In the genomic region with DNA sequence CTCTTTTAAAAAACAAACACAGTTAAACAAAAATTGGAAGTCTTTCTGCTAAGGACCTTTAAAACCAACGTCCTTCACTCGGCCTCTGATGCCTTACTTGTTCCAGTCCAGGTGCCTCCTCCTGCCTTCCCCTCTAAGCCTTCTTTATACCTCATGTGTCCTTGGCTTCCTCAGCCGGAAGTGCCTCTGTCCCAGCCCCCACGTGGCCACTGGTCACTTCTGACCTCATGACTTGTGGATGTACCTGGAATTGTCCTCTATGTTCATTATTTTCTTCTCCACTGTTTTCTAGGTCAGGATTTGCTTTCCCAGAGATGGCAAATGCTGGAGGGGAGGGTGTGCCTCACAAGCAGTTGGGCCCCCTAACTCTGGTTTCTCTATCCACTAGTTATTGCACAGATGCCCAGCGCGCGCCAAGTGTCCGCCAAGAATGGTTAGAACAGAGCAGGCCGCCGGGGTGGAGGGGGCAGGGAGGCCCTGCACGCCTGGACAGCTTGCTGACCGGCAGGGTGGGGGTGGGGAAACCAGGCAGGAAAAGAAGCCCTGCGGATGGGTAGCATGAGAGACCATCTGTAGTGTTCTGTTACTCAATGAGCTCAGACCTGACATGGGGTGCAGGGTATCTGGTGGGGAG, we compare ENCODE assay signal across 9 mouse cellular contexts. TPM values are rescaled to one million over a fixed set of nuclear protein-coding genes. Genes with fewer than 3 reads are reported as not detected.
DNase-seq lines count a peak whose midpoint lies in the region; ATAC-seq lines count a peak whose summit lies in the region.
"Had no signal": no experiment of that assay in that cellular context is flagged by ENCODE, and none has a peak within 500 bp of the region (broad histone marks: within the 10 kb centered on the region; RNA-seq: fewer than 3 reads in every experiment).

No protein-coding gene starts in this region.

- H3K27me3 ChIP-seq in heart, embryonic 16.5 days (ENCODE audit: control insufficient read depth, insufficient read depth, low read length), result no peaks in the 10 kb centered on the region
- no peaks in the 10 kb centered on the region for H3K27me3 ChIP-seq in limb, embryonic 13.5 days

- peak overlapping the region; percentile 87 for H3K27ac ChIP-seq in heart, embryonic 16.5 days (ENCODE audit: low read length)
- H3K27ac ChIP-seq in limb, embryonic 13.5 days, result peak overlapping the region; percentile 44; the same call in 1 of the 2 replicates
- H3K27ac ChIP-seq: heart, adult 2 months had no signal

- peak overlapping the region; percentile 77 for H3K9ac ChIP-seq in heart, embryonic 16.5 days (ENCODE audit: low read length)
- peak overlapping the region; percentile 39; the same call in 1 of the 2 replicates for H3K9ac ChIP-seq in limb, embryonic 13.5 days

- peaks cover 29% of the 10 kb centered on the region for H3K4me1 ChIP-seq in heart, embryonic 16.5 days (ENCODE audit: control insufficient read depth, insufficient read depth, low read length)
- peaks cover 45% of the 10 kb centered on the region for H3K4me1 ChIP-seq in limb, embryonic 13.5 days

- H3K36me3 ChIP-seq in heart, embryonic 16.5 days (ENCODE audit: control insufficient read depth, insufficient read depth), result peaks cover 2% of the 10 kb centered on the region
- peaks cover 15% of the 10 kb centered on the region for H3K36me3 ChIP-seq in limb, embryonic 13.5 days

- H3K9me3 ChIP-seq in heart, embryonic 16.5 days (replicated peaks; ENCODE audit: control insufficient read depth, low read length), result no peaks in the 10 kb centered on the region
- no peaks in the 10 kb centered on the region for H3K9me3 ChIP-seq in limb, embryonic 13.5 days

- peak; percentile 35 for DNase-seq in gastrocnemius, postnatal 14 days
- no peak for DNase-seq in gastrocnemius, adult 8-10 months (ENCODE audit: low spot score in 2 of 2)
- DNase-seq in NIH3T3 (ENCODE audit: low read depth), result peak; percentile 59
- DNase-seq in retina, embryonic 14.5 days (ENCODE audit: low spot score), result peak; percentile 73
- no peak for DNase-seq in right cerebral cortex, postnatal 10 days (ENCODE audit: low spot score in 2 of 2)
- DNase-seq in spleen, adult 12 weeks (ENCODE audit: low spot score), result no peak

- 0 out of 2 replicates have a peak, but pooled peaks have one; percentile 19 for ATAC-seq in heart, embryonic 16.5 days (replicated peaks; ENCODE audit: extremely low read depth, insufficient read depth, low FRiP score)
- ATAC-seq in limb, embryonic 13.5 days (ENCODE audit: low FRiP score, low read depth), result peak; percentile 4; the same call in 1 of the 2 replicates

- WGBS in heart, embryonic 16.5 days, result 32% methylated on average over 13 of the region's 13 CpGs
- WGBS in limb, embryonic 13.5 days, result 27% methylated on average over 13 of the region's 13 CpGs

- intact Hi-C loops in gastrocnemius, postnatal 14 days (cut with DNase I; ENCODE audit: low total_unique reads), result no loop called here

- peak overlapping the region; percentile 99 for H3K4me2 ChIP-seq in heart, embryonic 16.5 days (ENCODE audit: low read depth, low read length)
- H3K4me2 ChIP-seq in limb, embryonic 13.5 days (replicated peaks), result peak overlapping the region; percentile 99

- peak overlapping the region; percentile 79; the same call in 1 of the 2 replicates for H3K4me3 ChIP-seq in heart, embryonic 16.5 days (ENCODE audit: low read length)
- H3K4me3 ChIP-seq in limb, embryonic 13.5 days, result peak overlapping the region; percentile 81

RNA-seq across cellular contexts. Expression of gene Uhrf1, which starts 0.6 kb away (rescaled TPM):
- total RNA-seq in gastrocnemius, postnatal 14 days (2021), result 1 to 10 TPM; 5.4 to 7.4 TPM
- under 1 TPM; 0.18 to 0.67 (median 0.44) TPM for total RNA-seq in gastrocnemius, adult 8-10 months (2022)
- polyA plus RNA-seq in heart, embryonic 16.5 days (2015; fragmentation: Nextera tagmentation; extraction: Ambion mirVana), result 76.6 and 94.0 TPM in 2 replicates
- 136 and 146 TPM in 2 replicates for polyA plus RNA-seq in limb, embryonic 13.5 days (2015; fragmentation: Nextera tagmentation; extraction: Ambion mirVana)

RNA-seq across cellular contexts. Expression of gene Arrdc5, which starts 2.4 kb away (rescaled TPM):
- total RNA-seq in gastrocnemius, postnatal 14 days (2021), result not detected
- not detected for total RNA-seq in gastrocnemius, adult 8-10 months (2022)
- polyA plus RNA-seq in heart, embryonic 16.5 days (2015; fragmentation: Nextera tagmentation; extraction: Ambion mirVana), result 0.21 TPM in 1 of 2 replicates, not detected in the other
- not detected in 2 replicates for polyA plus RNA-seq in limb, embryonic 13.5 days (2015; fragmentation: Nextera tagmentation; extraction: Ambion mirVana)
- total RNA-seq: heart, adult 2 months had no signal
- polyA plus RNA-seq: heart, adult 2 months had no signal

RNA-seq across cellular contexts. Expression of gene Plin3, which starts 9.8 kb away (rescaled TPM):
- total RNA-seq in gastrocnemius, postnatal 14 days (2021), result 10 to 100 TPM; 32.8 to 55.8 TPM
- total RNA-seq in gastrocnemius, adult 8-10 months (2022), result 10 to 100 TPM; 22.9 to 44.8 (median 28.7) TPM
- 79.3 and 89.4 TPM in 2 replicates for polyA plus RNA-seq in heart, embryonic 16.5 days (2015; fragmentation: Nextera tagmentation; extraction: Ambion mirVana)
- polyA plus RNA-seq in limb, embryonic 13.5 days (2015; fragmentation: Nextera tagmentation; extraction: Ambion mirVana), result 78.1 and 80.4 TPM in 2 replicates

RNA-seq across cellular contexts. Expression of gene Kdm4b, which starts 23.4 kb away (rescaled TPM):
- 10 to 100 TPM; 24.1 to 27.2 TPM for total RNA-seq in gastrocnemius, postnatal 14 days (2021)
- total RNA-seq in gastrocnemius, adult 8-10 months (2022), result 10 to 100 TPM; 22.2 to 26.4 (median 22.8) TPM
- polyA plus RNA-seq in heart, embryonic 16.5 days (2015; fragmentation: Nextera tagmentation; extraction: Ambion mirVana), result 23.8 and 33.0 TPM in 2 replicates
- polyA plus RNA-seq in limb, embryonic 13.5 days (2015; fragmentation: Nextera tagmentation; extraction: Ambion mirVana), result 40.1 and 43.2 TPM in 2 replicates

RNA-seq across cellular contexts. Expression of gene Ticam1, which starts 25.9 kb away (rescaled TPM):
- total RNA-seq in gastrocnemius, postnatal 14 days (2021), result 1 to 10 TPM; 5.3 to 7.1 TPM
- 1 to 10 TPM; 1.7 to 2.2 (median 2.0) TPM for total RNA-seq in gastrocnemius, adult 8-10 months (2022)
- 7.6 and 8.6 TPM in 2 replicates for polyA plus RNA-seq in heart, embryonic 16.5 days (2015; fragmentation: Nextera tagmentation; extraction: Ambion mirVana)
- polyA plus RNA-seq in limb, embryonic 13.5 days (2015; fragmentation: Nextera tagmentation; extraction: Ambion mirVana), result 4.4 and 4.6 TPM in 2 replicates

Comparison
In these comparisons a context has a peak if more than half of its experiments do, and no peak if none do; other contexts are left out.
1. DNase-seq: peak in gastrocnemius, postnatal 14 days (single experiment), NIH3T3 (single experiment) and retina, embryonic 14.5 days (single experiment); none in gastrocnemius, adult 8-10 months (0 of 2), right cerebral cortex, postnatal 10 days (0 of 2) and spleen, adult 12 weeks (single experiment).